Mouse (Mus musculus) gastrocnemius, postnatal 36 days (tissue): Measurements from ENCODE around the gene Frmpd3. TPM values are rescaled to one million over a fixed set of nuclear protein-coding genes. Genes with fewer than 3 reads are reported as not detected.
"Not testable (repeated sequence)": the region's sequence is repeated elsewhere in the genome, so short reads cannot be mapped to it uniquely, and the experiment has no call there.

Experiments
- DNase-seq, 2 experiments: peaks; one replicate each; pipeline ENCODE4 v3.0.0; 2022
- intact Hi-C: fragments of 180-260 bp; cut with DNase I; formaldehyde crosslinking; loops from one replicate; pipeline ENCODE4 v1.15.1; 2025
- long read RNA-seq, 2 experiments: library from polyadenylated mRNA; stranded (forward); transcript quantifications; one replicate each; pipeline ENCODE4 v2.0.0; 2021
- total RNA-seq, 2 experiments: library from RNA; stranded (reverse); gene quantifications; 2 replicates each; pipeline ENCODE4 v1.2.3; 2021

Gene Frmpd3
- total RNA-seq = not detected
- long read RNA-seq, experiment 1 = 0 reads
- long read RNA-seq, experiment 2 = 0 reads

DNA sequence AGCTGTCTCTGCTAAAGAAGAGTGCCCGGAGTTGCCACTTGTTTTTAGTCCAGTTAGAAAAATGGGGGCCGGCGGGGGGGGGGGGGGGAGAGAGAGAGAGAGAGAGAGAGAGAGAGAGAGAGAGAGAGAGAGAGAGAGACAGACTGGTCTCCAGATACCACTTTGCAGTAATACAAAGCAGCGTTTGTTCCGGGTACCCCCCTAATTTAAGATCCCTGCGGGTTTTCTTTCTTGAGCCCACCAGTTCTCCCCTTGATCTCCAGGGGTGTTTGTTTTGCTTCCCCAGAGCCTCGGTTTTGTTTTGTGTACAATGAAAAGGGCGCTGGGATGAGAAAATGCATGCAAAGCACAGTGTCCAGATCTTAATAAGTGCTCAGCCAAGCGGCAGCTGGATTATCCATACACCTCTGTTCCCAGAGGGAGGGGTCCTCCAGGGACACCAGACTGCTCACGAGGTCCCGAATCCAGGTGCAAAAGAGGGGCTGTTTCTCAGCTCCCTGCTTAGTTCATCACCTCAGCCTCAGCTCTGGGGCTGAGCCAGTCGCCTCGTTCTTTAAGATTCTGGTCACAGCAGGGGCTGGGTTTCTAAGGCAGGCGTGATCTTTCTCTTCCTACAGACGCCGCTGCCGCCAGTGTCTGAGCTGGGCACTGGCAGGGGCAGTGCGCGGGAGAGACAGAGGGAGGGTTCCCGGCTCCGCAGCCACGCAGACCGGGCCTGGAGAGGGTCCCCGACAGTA is at the start of gene Frmpd3:
Gene Frmpd3, plus strand, starts transcription at position 608 of the 737 bp plus-strand sequence.
- intact Hi-C loops = no loop called here
- DNase-seq = no peak

DNA sequence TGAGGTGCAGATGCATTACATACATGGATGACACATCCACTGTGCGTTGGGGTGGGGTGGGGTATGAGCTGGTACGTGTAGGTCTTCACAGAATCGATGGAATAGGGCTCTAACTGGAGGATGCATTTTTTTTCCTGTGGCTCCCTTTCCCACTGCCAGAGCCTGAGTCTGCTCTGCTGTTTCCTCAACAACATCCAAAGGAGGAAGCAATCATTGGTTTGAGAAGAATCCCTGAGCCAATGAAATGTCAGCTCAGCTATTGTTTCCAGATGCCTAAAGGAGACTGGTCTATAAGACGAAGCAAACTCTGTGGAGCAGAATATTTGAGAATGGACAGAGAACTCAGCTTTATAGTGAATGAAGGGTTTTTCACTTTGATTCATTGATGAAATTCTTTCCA is 38.3 kb upstream of the Frmpd3 start:
- no peak for DNase-seq
- intact Hi-C loops = no loop called here

- intact Hi-C loops = no loop called here
- no peak for DNase-seq
Observed at GRCm38 (mm10) chrX:140305652-140306051, 36.4 kb upstream of the Frmpd3 start.

- no peak for DNase-seq
- intact Hi-C loops = no loop called here
Observed at GRCm38 (mm10) chrX:140317931-140318330, 24.1 kb upstream of the Frmpd3 start.

DNA sequence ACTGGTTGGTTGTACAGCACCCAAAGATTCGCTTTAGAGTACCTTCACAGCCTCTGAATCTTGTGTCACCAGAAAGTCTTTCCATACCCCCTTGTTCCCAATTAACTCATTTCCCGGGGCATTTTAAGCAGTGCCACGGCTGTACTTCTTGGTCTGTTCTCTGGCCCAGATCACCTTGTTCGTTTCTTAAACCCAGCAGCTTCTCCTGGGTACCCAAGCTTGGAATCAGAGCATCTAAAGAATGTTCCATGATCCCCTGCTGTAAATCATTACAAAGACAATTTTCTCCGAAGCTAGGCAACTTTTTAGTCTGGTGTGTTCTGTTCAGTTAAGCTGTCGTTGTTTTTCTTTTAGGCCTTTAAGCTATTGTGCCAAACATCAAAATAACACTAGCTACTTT is 22.9 kb upstream of the Frmpd3 start:
- no peak for DNase-seq
- intact Hi-C loops = no loop called here

GRCm38 (mm10) chrX:140320671-140321070 is 21.4 kb upstream of the Frmpd3 start:
- intact Hi-C loops, DNase-seq: not testable (repeated sequence)

DNA sequence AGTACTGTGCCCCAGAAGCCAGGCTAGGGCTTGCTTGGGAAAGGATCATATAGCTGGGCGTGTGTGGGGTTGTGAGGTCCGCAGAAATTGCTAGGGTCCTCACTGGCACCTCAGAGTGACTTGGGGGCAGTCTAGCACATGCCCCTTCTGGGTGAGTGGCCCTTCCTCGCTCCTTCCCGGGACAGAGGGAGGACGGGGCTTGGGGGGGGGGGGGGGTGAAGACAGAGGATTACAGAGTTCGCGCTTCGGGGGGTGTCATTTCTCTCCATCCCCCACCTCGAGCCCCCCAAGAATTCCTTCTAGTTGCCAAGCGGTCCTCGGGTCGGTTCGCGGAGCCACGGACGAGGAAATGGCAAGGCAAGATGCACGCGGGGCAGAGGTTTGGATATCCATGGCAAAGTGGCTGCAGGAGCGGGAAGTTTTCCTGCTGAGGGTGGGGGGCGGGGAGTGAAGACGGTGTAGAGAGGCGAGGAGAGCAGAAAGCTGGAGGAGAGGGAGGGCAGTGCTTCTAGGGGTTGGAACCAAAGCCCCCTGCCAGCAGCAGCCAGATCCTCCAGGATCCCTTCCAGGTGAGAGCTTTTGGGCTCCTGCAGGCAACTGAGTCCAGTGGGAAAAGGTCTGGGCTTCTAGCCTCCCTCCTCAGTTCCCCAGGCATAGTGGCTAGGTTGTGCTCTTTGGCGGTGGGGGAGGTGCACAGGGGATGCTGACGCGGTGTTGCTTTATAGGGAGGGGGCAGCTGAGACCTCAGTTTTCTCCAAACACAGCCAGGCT is 515 bp downstream of the Frmpd3 start:
- intact Hi-C loops = no loop called here

GRCm38 (mm10) chrX:140375628-140376027 is 33.6 kb downstream of the Frmpd3 start:
- no peak for DNase-seq
- intact Hi-C loops = no loop called here

More for the DNA sequence above, 515 bp downstream of the Frmpd3 start:
- DNase-seq = no peak

DNA sequence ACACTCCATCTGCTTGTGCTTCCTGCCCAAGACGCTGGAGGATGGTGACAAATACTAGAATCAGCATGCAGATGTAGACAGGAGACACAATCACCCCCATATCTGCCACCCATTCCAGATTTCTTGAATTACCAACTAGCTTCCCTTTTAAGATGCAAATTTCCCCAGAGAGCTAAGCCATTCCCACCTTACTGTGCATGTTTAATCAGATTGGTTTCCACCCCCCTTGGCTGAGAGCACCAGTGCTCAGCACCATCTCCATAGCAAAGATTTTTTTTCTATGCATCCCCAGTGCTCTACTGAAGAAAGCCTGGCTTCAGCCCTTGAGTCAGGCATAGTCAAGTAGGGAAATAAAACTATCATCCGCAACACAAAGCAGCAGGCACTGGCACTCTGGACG is 57.9 kb downstream of the Frmpd3 start:
- DNase-seq = no peak
- intact Hi-C loops = no loop called here

- intact Hi-C loops = no loop called here
- no peak for DNase-seq
Observed at GRCm38 (mm10) chrX:140402904-140403303, 60.8 kb downstream of the Frmpd3 start.

GRCm38 (mm10) chrX:140406079-140406478 is 64.0 kb downstream of the Frmpd3 start:
- intact Hi-C loops = no loop called here
- DNase-seq = no peak

DNA sequence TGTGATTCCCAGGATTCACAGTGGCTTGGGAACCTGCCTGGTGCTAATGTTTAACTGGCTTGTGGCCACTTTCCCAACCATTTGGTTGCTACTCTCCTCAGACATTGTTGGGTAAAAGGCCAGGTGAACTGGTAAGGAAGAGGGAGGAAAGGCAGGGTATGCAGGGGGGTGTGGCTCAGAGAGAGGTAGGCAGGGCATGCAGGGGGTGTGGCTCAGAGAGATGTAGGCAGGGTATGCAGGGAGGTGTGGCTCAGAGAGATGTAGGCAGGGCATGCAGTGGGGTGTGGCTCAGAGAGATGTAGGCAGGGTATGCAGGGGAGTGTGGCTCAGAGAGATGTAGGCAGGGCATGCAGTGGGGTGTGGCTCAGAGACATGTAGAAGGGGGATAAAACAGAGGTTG is 64.4 kb downstream of the Frmpd3 start:
- intact Hi-C loops = no loop called here
- no peak for DNase-seq

DNA sequence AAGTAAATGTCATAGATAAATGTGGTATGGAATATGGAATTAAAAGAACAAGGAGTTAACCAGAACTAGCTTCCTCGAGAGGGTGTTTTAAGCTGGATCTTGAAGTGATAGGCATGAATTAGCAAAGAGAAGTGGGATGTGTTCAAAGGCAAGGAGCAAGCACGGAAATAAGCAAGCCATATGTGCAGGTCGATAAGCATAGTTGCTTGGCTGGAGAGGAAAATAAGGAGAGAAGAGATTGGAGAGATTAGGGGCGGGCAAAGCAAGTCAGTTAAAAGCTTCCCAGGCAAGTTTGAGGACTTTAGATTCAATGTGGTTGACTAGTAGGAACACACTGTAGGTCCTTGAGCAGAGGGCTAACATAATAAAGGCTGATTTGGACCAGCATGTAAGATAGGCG is 65.5 kb downstream of the Frmpd3 start:
- intact Hi-C loops = no loop called here
- no peak for DNase-seq

GRCm38 (mm10) chrX:140418467-140418866 is 76.4 kb downstream of the Frmpd3 start:
- intact Hi-C loops = no loop called here

DNA sequence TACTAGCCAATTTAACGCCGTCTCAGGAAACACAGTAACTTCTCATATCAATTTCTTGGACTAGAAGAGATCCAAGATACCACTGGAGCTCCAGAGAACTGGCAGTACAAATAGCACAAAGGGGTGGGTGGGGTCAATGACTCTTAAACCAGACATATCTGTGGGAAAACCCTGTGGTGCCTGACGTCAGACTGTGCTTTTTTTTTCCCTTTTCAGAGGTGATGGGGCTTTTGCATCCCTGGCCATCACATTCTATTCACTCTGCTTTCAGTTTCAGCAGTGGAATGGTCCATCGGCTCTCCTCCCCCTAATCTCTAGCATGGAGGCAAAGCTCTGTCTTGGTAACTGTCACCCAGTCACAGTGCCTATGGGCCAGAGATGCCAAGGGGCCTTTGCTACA is 85.1 kb downstream of the Frmpd3 start:
- intact Hi-C loops = no loop called here
- DNase-seq = no peak

More at GRCm38 (mm10) chrX:140418467-140418866, 76.4 kb downstream of the Frmpd3 start:
- DNase-seq = no peak

GRCm38 (mm10) chrX:140428252-140428651 is 86.2 kb downstream of the Frmpd3 start:
- intact Hi-C loops = no loop called here
- DNase-seq = no peak

GRCm38 (mm10) chrX:140429985-140430384 is 87.9 kb downstream of the Frmpd3 start:
- intact Hi-C loops = no loop called here

DNA sequence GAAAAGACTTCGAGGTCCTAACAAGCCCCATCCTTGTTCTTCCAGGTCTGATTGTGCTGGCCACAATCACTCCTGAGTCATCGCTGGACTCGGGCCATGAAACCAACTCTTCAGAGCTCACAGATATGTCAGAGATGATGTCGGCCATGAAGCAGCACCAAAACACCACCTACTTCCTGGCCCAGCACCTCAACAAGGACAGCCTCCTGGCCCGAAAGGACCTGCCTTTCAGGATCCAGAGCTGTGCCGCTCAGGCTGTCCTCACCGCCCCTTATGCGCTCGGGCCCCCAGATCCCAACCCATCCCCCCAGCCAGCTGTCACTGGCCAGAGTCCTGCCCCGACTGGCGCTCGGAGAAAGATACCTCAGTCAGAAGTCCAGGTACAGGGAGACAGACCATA is 88.4 kb downstream of the Frmpd3 start:
- no peak for DNase-seq
- intact Hi-C loops = no loop called here

More at GRCm38 (mm10) chrX:140429985-140430384, 87.9 kb downstream of the Frmpd3 start:
- no peak for DNase-seq

GRCm38 (mm10) chrX:140431981-140432380 is 89.9 kb downstream of the Frmpd3 start:
- DNase-seq = no peak
- intact Hi-C loops = no loop called here

DNA sequence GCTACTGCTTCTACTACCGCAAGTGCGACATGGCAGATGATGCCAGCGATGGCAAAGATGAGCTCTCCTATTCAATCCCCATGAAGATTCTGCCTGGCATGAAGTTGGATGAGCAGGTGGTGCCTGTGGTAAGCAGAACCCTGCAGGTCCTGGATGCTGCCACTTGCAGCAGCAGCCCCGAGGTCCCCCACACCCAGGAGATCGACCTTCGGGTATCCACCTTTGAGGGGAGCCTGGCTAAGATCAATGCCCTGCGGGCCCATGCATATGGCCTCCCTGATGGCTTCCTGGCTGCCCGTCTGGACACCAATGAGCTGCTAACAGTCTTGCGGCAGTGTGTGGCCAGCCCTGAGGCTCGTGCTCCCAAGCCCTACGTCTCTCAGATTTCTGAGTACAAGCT is 90.7 kb downstream of the Frmpd3 start:
- intact Hi-C loops = no loop called here
- no peak for DNase-seq

GRCm38 (mm10) chrX:140437906-140438305 is 95.8 kb downstream of the Frmpd3 start:
- no peak for DNase-seq
- intact Hi-C loops = no loop called here

DNA sequence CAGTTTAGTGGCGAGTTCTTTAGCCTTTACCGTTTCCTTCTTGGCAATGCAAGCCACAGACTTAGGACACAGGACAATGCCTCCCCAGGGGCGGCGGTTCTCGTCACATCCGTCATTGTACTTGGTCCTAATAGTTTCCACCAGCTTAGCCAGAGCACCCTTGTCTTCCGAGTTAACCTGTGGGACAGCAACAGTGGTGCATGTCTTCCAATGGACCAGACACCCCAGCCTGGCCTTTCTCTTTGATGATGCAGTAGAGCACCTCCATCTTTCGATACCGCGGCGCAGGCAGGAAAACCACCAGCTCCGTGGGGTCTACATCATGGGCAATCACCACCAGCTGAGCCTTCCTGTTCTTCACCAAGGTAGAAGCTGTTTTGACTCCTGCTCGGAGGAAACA is 103.5 kb downstream of the Frmpd3 start:
- intact Hi-C loops = no loop called here
- DNase-seq = no peak
